Mouse (Mus musculus): Measurements from ENCODE around the gene Exosc10.

Gene Exosc10

GRCm38 (mm10) chr4:148600316-148600715 lies 42.1 kb downstream of the Exosc10 start:
- in situ Hi-C loops (cut with MboI; ENCODE audit: low pct_unique_long_range_greater_than_20kb in 1 of 2, low sequenced_read_pairs in 2 of 2, unreplicated experiment in 1 of 2), result no loop called here

- in situ Hi-C loops (cut with MboI; ENCODE audit: low pct_unique_long_range_greater_than_20kb in 1 of 2, low sequenced_read_pairs in 2 of 2, unreplicated experiment in 1 of 2), result no loop called here
These were observed 43.6 kb downstream of the Exosc10 start for GRCm38 (mm10) chr4:148601871-148602270.

- in situ Hi-C loops (cut with MboI; ENCODE audit: low pct_unique_long_range_greater_than_20kb in 1 of 2, low sequenced_read_pairs in 2 of 2, unreplicated experiment in 1 of 2), result no loop called here
These were observed 44.3 kb downstream of the Exosc10 start, which contains the start of gene Masp2 for GRCm38 (mm10) chr4:148602357-148603120. TSS of gene Masp2 (plus strand) at chr4:148602554.

GRCm38 (mm10) chr4:148603376-148604139 lies 45.3 kb downstream of the Exosc10 start:
- in situ Hi-C loops (cut with MboI; ENCODE audit: low pct_unique_long_range_greater_than_20kb in 1 of 2, low sequenced_read_pairs in 2 of 2, unreplicated experiment in 1 of 2), result no loop called here

GRCm38 (mm10) chr4:148604141-148604540 lies 45.9 kb downstream of the Exosc10 start:
- in situ Hi-C loops (cut with MboI; ENCODE audit: low pct_unique_long_range_greater_than_20kb in 1 of 2, low sequenced_read_pairs in 2 of 2, unreplicated experiment in 1 of 2), result no loop called here

- in situ Hi-C loops (cut with MboI; ENCODE audit: low pct_unique_long_range_greater_than_20kb in 1 of 2, low sequenced_read_pairs in 2 of 2, unreplicated experiment in 1 of 2), result no loop called here
These were observed 46.4 kb downstream of the Exosc10 start for GRCm38 (mm10) chr4:148604541-148605165.

GRCm38 (mm10) chr4:148607758-148608157 lies 49.5 kb downstream of the Exosc10 start:
- in situ Hi-C loops (cut with MboI; ENCODE audit: low pct_unique_long_range_greater_than_20kb in 1 of 2, low sequenced_read_pairs in 2 of 2, unreplicated experiment in 1 of 2), result no loop called here

- in situ Hi-C loops (cut with MboI; ENCODE audit: low pct_unique_long_range_greater_than_20kb in 1 of 2, low sequenced_read_pairs in 2 of 2, unreplicated experiment in 1 of 2), result no loop called here
These were observed 51.6 kb downstream of the Exosc10 start for GRCm38 (mm10) chr4:148609805-148610204.

GRCm38 (mm10) chr4:148610631-148611364 lies 52.6 kb downstream of the Exosc10 start:
- in situ Hi-C loops (cut with MboI; ENCODE audit: low pct_unique_long_range_greater_than_20kb in 1 of 2, low sequenced_read_pairs in 2 of 2, unreplicated experiment in 1 of 2), result no loop called here

GRCm38 (mm10) chr4:148612557-148612956 lies 54.3 kb downstream of the Exosc10 start:
- in situ Hi-C loops (cut with MboI; ENCODE audit: low pct_unique_long_range_greater_than_20kb in 1 of 2, low sequenced_read_pairs in 2 of 2, unreplicated experiment in 1 of 2), result no loop called here

- in situ Hi-C loops (cut with MboI; ENCODE audit: low pct_unique_long_range_greater_than_20kb in 1 of 2, low sequenced_read_pairs in 2 of 2, unreplicated experiment in 1 of 2), result no loop called here
These were observed 55.5 kb downstream of the Exosc10 start for GRCm38 (mm10) chr4:148613738-148614137.

GRCm38 (mm10) chr4:148619805-148620204 lies 61.6 kb downstream of the Exosc10 start:
- in situ Hi-C loops (cut with MboI; ENCODE audit: low pct_unique_long_range_greater_than_20kb in 1 of 2, low sequenced_read_pairs in 2 of 2, unreplicated experiment in 1 of 2), result no loop called here

- in situ Hi-C loops (cut with MboI; ENCODE audit: low pct_unique_long_range_greater_than_20kb in 1 of 2, low sequenced_read_pairs in 2 of 2, unreplicated experiment in 1 of 2), result no loop called here
These were observed 62.5 kb downstream of the Exosc10 start for GRCm38 (mm10) chr4:148620718-148621117.

- in situ Hi-C loops (cut with MboI; ENCODE audit: low pct_unique_long_range_greater_than_20kb in 1 of 2, low sequenced_read_pairs in 2 of 2, unreplicated experiment in 1 of 2), result no loop called here
These were observed 64.3 kb downstream of the Exosc10 start for GRCm38 (mm10) chr4:148622485-148622884.

GRCm38 (mm10) chr4:148623609-148624008 lies 65.4 kb downstream of the Exosc10 start:
- in situ Hi-C loops (cut with MboI; ENCODE audit: low pct_unique_long_range_greater_than_20kb in 1 of 2, low sequenced_read_pairs in 2 of 2, unreplicated experiment in 1 of 2), result no loop called here

GRCm38 (mm10) chr4:148625010-148625409 lies 66.8 kb downstream of the Exosc10 start:
- in situ Hi-C loops (cut with MboI; ENCODE audit: low pct_unique_long_range_greater_than_20kb in 1 of 2, low sequenced_read_pairs in 2 of 2, unreplicated experiment in 1 of 2), result no loop called here

- in situ Hi-C loops (cut with MboI; ENCODE audit: low pct_unique_long_range_greater_than_20kb in 1 of 2, low sequenced_read_pairs in 2 of 2, unreplicated experiment in 1 of 2), result no loop called here
These were observed 67.8 kb downstream of the Exosc10 start for GRCm38 (mm10) chr4:148625756-148626622.
